Mouse (Mus musculus) fat pad, adult 2 months (tissue): ENCODE data around the gene Stoml1.
A peak's percentile ranks its signal among the peaks of the same experiment; 100 is the strongest.
"Not testable (repeated sequence)": the region's sequence is repeated elsewhere in the genome, so short reads cannot be mapped to it uniquely, and the experiment has no call there.

Experiments used
- DNase-seq: peaks from one replicate; pipeline ENCODE4 v3.0.0-alpha.2; 2011; ENCODE audit warnings: low read depth, low spot score; ENCODE audit errors: extremely low read depth

Stoml1 gene

DNA sequence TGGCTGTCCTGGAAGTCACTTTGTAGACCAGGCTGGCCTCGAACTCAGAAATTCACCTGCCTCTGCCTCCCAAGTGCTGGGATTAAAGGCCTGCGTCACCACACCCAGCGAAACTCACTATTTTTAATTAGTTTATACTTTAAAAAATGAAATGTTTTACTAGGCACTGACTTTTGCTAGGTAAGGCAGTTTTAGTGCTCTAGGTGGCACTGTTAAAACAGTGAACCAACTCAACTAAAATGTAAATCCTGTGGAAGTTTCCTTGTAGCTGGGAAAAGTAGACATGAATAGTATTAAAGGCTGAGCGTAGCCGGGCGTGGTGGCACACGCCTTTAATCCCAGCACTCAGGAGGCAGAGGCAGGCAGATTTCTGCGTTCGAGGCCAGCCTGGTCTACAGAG is 18.6 kb downstream of the Stoml1 start:
- DNase-seq = not testable (repeated sequence)

DNA sequence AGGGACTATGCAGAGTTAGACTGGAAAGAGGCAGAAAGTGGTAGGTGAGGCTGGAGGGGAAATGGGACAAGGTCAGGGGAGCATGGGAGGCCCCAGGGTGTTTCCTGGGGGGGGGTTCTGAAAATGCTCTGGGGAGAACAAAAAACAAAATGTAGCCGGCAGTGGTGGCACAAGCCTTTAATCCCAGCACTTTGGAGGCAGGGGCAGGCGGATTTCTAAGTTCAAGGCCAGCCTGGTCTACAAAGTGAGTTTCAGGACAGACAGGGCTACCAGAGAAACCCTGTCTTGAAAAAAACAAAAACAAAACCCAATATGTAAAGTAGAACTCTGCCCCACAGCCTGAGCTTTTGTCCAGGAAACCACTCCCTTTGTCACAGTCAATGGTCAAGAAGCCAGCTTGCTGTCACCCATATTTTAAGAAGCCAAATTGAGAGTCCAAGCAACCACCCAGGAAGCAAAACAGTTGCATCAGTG is 19.1 kb downstream of the Stoml1 start:
- no peak for DNase-seq

DNA sequence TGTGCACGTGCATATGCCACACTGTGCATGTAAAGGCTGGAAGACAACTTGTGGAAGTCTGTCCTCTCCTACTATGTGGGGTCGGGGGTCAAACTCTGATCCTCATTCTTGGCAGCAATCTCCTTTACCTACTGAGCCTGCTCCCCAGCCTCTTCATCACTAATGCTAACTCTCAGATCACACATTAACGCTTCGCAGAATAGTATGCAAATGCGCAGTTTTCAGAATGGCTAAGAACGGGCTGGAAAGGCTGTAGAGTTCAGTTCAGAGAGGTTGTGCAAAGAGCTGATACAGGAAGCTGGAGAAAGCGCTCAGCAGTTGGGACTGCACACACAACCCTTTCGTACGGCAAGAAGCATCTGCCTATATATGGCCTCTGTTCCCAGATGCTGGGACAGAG is 19.9 kb downstream of the Stoml1 start:
- DNase-seq = no peak

DNA sequence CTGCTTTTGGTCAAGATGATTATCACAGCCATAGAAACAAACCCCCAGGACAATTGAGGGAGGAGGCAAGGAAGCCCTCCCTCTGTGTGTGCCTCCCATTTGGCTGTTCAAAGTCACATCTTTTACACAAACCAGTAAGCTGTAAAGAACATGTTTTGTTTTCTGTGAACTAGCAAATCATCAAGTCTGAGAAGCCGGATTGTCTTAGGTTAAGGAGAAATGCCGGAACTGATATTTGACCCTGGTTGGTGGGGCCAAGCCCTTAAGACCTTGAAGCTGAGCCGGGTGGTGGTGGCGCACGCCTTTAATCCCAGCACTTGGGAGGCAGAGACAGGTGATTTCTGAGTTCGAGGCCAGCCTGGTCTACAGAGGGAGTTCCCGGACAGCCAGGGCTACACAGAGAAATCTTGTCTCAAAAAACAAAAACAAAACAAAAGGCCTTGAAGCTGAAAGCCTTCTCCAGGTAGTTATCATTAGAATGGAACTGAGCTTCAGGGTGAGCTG is 21.2 kb downstream of the Stoml1 start:
- no peak for DNase-seq

DNA sequence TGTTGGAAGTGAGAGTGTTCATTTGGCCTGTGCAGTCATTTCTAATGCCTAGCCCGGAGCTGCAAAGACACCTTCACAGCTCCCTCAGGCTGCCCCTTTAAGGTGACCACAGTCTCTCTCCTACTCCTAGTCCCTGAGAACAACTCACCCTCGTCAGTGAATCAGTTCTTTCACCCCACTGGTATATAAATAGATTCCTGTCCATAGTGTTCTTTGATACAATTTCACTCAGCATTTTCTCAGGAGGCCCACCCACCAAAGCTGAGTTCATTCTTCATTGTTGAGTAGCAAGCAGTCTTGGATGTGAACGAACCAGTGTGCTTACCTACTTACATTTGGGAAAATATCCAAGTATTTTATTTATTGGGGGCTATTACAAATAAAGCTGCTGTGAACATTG is 21.7 kb downstream of the Stoml1 start:
- no peak for DNase-seq

DNA sequence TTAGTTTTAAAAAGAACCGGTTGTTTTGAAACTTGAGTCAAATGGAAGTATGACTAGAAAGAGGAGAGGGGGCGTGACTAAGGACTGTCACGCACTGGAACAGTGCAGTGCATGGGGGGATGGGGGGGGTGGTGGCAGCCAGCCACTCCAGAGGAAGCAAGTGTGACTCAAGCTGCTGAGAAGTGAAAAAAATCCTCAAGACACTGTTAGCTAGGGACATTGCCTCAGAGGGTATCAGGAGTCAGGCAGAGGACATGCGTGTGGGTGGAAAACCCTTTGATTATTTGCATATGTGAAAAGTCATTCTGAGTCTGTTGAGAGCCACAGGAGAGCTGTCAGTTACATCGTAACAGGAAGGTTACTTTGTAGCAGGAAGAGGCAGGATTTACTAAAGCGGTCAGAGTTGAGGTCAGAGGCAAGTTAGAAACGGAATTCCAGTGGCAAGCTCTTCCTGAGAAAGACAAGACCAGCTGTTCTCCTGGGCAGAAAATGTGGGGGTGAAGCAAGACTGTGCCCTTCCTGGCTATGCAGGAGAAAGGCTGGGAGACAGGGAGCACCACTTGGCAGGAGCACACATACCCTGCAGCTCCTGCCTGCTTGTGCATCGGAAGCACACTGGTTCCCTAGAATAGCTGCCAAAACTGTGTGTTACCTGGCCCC is 22.3 kb downstream of the Stoml1 start:
- DNase-seq = peak; percentile 56

DNA sequence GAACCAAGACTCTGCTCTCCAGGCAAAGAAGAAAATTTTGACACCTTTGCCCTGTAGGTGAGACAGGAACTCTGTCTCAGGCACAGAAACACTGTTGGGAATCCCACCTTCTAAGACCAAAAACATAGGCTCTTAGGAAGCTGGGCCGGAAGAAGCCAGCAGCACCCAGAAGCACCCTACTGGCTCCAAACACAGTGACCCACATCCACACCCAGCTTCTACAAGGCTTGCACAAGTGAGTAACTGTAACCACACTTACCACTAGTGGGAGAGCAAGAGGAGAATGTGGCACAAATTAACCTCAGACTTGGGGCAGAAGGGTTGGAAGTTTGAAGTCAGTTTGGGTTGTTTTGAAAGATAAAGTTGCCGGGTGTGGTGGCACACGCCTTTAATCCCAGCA is 22.8 kb downstream of the Stoml1 start:
- no peak for DNase-seq

DNA sequence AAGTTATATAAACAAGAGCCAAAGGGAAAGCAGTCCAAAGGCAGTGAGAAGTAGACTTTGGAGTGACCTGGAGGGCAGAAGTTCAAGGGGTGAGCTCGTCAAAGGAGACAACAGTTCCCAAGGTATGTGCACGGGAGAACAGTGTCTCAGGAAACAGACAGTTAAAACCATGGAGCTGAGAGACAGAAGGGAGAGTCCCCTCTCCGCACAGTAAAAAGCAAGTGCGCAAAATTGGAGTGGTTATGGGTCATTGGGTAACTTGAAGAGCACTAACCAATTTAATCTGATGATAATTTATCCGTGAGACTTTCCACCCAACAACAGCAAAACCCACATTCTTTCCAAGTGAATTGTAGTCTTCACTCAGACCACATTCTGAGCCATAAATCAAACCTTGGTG is 23.4 kb downstream of the Stoml1 start:
- DNase-seq = no peak

DNA sequence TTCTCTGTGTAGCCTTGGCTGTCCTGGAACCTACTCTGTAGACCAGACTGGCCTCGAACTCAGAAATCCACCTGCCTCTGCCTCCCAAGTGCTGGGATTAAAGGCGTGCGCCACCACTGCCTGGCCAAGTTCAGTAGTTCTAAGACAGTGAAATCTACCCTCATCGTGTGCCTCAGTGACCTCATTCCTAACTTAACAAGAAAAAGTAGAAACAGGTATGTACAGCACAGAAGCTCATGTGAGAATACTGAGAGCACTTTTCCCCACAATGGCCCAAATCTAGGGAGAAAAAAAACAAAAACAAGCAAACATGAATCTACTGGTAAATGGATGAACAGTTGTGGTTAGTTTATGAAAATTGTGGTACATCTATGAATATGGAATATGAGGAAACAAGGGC is 25.3 kb downstream of the Stoml1 start:
- DNase-seq = no peak

DNA sequence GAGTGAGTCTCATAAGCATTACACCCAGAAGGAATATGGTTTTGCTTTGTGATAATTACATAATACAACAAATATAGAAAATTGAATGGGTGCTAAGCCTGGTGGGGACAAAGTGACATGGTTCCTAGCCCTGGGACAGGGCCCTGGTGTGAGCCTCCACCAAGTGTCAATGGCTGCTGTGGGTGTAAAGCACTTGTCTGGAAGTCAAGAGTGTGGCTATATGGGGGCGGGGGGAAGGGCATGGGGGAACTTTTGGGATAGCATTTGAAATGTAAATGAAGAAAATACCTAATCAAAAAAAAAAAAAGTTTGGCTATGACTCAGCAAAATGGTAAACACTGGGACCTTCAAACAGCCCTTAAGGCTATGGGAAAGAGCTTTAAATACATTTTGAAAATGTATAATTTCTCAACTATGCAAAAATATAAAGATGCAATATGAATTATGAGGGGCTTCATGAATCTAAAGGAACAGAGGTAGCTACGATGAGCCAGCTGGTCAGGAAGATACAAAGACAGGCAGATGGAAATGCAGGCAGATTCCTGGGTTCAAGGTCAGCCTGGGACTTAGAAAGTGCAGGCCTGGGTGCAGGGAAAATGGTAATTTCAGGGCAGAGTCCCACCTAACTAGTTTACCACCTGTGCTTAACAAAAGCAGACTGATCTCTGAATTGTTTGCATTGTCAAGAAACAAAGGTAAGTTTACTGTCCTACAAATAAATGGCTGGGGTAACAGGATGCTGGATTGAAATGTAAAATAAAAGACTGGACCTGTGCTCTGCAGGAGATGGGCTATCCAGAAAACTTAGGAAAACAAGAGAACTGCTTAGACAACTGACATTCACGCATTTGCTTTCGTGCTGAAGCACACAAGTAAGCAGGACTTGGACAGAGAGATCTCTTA is 26.1 kb downstream of the Stoml1 start:
- no peak for DNase-seq

DNA sequence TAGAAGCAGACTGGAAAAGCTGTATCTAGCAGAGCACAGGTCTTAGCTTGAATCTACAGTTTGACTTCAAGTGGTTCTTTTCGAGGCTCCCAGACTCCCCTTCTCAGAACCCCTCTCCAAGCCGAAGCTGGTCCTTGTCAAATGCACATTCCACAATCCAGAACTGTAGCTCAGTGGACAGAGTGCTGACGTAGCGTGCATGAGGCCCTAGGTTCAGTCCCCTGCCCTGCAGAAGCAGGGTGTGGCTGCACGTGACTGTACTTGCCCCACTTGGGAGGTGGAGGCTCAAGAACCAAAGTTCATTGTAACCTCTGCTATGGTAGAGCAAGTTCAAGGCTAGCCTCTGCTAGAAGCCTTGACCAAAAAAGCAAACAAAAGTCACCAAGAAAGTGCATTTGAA is 26.8 kb downstream of the Stoml1 start:
- DNase-seq = no peak

DNA sequence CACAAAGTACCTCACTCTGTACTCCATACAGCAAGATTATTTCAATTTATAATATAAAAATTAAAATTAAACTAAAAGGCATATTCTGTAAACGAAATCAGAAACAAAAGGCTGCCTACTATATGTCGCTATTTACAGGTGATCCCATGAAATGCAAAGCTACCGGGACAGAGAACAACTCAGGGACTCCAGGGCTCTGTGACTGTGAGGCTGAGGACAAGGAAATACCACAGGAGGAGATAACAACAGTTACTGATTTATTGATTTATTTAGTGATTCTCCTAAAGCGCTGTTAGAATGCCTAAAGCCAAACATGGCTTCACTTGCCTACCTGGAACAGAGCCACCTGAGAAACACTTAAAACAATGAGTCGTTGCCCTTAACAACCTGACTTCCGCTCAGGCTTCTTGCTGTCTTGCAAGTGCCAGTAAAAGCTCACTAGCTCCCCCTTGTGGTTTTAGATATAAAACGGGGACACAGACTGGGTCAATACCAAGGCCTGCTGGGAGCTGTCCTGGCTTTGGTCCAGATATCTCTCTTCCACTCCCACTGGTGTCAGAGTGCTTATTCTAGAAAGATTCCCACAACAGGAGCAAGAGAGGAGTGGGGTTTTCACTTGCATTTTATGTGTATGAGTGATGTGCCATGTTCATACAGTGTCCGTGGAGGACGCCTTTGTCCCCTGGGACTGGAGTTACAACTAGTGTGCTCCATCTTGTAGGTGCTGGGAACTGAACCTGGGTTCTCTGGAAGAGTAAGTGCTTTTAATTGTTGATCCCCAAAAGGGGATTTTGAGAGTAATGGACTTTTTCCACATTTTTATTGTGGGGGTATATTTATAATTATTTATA is 27.5 kb downstream of the Stoml1 start:
- peak; percentile 47 for DNase-seq

DNA sequence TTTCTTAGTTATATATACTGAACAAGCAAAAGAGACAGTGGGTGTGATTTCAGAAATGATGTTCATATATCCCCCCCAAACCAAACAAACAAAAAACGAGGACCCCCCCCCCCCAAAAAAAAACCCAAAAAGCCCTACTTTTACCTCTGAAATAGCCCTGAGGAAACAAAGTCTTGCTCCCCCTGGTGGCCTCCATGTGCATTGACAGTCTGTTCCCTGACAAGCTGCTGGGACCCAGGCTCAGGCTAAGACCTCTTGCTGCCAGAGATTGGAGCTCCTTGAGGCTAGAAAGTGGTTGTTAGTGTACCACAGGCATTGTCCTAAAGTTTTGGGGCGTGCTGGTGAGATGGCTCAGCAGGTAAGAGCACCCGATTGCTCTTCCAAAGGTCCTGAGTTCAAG is 28.6 kb downstream of the Stoml1 start:
- no peak for DNase-seq

DNA sequence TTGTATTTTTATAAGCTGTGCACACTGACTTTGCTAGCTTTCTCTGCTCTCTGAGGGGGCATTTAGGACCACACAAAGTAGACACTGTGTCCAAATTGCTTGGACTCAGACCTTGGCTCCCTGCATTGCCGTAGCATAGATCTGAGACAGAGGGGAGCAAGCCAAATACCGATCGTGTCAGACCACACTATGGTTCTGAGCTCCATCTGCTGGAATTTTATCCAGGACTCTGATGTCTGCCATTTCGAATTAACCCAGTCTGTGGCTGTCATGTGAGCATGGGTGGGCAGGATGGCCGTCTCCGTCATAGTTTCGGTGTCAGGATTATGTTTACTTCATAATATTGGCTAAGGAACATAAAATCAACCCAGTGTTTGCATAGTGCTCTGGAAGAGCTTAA is 30.5 kb downstream of the Stoml1 start:
- no peak for DNase-seq

DNA sequence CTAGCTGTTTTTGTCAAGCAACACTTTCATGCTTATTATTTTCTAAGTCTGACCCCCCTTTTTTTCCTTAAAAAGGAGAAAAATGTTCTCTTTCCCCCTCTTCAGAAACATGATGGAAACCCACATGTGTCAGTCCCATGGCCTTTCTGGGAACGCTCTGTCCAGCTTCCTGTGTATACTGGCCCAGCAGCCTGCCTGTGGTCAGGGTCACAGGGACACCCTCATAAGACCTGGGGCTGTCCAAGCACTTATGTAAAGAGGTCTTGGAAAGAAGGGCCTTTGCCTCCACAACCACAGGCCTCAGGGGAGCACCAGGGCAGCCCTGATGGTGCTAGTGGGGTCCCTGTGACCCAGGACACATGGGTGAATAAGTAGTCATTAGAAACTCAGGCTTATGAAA is 36.1 kb downstream of the Stoml1 start:
- no peak for DNase-seq

DNA sequence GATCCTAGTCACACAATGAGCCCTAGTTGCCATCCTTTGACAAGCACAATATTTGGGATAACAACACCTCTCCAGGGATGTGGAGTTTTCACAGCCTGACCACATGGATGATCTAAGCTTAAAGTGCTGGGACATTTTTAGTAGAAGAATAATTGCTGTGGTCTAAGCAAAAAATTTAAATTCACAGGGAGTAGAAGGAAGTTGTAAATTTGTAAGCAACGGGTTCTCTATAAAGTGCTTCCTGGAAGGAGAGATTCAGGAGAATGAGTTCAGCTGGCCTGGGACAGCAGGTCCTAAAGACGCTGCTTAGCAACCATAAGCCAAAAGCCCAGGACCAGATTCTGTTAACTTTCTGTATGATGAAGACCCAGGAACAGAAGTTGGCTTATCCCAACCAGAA is 36.9 kb downstream of the Stoml1 start:
- no peak for DNase-seq

DNA sequence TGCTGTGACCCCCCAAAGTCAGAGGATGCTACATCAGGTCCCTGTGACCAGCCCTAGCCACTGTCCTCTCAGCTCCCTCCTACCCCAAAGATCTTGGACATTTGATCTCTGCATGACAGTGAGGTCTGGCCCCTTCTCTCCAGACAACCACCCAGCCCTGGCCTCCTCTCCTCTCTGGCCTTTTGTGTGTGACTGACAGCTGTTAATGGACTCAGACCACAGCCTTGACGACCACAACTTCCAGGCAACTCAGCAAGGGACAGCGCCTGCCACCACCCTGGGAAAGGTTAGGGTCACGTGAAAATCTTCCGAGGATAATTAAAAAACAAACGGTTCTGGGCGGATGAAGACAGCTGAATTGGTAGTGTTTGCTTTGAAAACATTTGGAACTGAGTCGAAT is 41.6 kb downstream of the Stoml1 start:
- DNase-seq = no peak

DNA sequence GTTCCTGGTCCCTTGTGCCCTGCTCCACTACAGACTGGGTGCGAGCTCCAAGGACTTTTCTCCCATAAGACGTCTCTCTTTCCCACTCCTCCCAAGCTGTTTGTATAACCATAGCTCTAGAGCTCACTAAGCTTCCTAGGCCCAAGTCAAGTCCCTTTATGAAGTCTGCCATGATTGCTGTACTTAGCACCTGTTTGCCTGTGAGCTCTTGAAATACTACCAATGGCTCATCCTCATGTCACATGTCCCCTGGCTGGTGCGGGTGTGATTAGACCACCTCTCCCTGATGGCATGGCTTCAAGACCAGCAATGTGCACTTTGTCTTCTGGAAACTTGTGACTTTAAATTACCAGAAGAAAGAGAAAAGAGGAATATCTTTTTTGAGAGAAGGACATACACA is 42.4 kb downstream of the Stoml1 start:
- no peak for DNase-seq

DNA sequence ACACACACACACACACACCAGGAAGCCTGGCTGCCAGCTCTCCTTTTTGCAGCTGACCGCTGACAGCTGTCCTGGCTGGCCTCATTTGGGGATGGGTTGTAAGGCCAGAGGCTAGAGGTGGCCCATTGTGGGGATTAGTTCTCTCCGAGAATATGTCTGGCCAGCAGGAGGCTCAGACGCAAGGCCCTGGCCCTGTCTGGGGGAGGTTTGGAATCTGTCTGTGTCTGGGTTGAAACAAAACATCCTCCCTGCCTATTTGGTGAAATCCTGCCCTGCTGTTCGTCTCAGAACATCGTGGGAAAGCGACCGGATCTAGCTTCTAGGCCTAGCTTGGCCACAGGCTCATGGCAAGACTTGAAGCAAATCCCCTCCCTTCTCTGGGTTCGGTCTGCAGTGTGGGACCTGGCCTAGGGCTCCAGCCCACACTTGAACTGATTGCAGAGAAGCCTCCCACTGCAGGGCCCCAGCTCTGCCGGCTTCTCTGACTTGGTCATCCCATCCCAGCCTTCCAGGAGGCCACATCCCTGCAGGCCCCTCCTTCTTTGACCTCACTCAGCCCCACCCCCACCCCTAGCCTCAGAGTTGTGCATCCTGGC is 42.9 kb downstream of the Stoml1 start:
- DNase-seq = no peak

DNA sequence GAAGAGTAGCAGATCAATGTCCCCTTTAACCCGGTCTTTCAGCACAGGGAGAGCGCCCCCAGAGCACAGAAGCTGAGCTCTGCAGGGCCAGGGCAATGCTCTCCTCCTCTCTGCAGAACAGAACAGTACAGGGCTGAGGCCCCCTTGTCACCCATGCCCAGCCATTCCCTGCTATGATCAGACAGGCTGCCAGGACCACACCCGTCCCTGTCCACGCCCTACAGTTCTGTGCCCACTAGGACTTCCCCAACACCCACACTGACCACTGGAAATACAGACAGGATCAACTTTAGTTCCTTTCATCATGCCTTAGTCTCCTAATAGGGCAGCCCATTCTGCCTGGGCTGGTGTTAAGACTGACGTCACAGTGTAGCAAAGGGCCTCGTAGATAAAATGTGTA is 44.1 kb downstream of the Stoml1 start:
- no peak for DNase-seq

DNA sequence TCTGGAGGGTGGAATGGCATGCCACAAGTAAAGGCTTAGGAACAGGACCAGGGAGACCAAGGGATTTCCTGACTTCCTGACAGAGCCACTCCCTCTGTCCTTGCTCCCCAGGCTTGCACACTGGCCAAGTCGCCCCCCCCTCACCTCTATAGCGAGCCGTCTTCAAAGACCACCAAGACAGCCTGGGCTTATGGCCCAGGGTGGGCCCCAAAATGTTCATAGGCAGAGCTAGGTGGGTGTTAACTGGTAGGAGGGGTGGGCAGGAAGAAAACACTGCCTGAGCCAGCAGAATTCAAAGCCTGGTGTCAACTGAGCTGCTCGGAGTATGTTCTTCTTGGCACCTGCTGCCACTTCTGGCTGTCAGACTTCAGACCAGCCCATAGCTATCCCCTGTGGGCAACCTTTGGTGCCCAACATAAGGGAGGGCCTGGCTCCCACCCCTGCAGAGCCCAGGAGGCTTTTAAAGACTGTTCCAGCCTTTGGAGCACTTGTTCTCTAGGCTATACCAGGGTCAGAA is 45.1 kb downstream of the Stoml1 start:
- no peak for DNase-seq
